Mouse (Mus musculus): ENCODE data around the gene Mkrn1.

GRCm38 (mm10) chr6:39348946-39349345 is 71.3 kb downstream of the Mkrn1 start:
- TF ChIP-seq CTCF (IDR thresholded peaks at IDR 0.05; ENCODE audit: low read depth): no peak
- no peak for TF ChIP-seq EP300 (IDR thresholded peaks at IDR 0.05; ENCODE audit: low read depth)
